Mouse (Mus musculus) liver, embryonic 14.5 days (tissue): ENCODE measurements around the gene Smim22. TPM values are rescaled to one million over a fixed set of nuclear protein-coding genes. Genes with fewer than 3 reads are reported as not detected.

Experiments used
- ATAC-seq: fragments of 200-750 bp; cut with Nextera tagmentation; 2 replicates; pipeline ENCODE4 v1.8.0; 2017; ENCODE audit warnings: moderate number of reproducible peaks, mild to moderate bottlenecking, moderate library complexity; ENCODE audit not compliant: insufficient read depth
- DNase-seq, 3 experiments: peaks; one replicate each; pipeline ENCODE4 v3.0.0-alpha.2; 2012 to 2013; ENCODE audit warnings: low read depth in 3 of 3, low spot score in 3 of 3
- H3K27ac ChIP-seq: fragments of 300-500 bp; sonication (generic); 2 replicates; pipeline ENCODE4 v1.5.1; 2014; ENCODE audit warnings: moderate library complexity, mild to moderate bottlenecking, control low read depth, inconsistent platforms
- H3K27me3 ChIP-seq: fragments of 300-500 bp; sonication (generic); 2 replicates; pipeline ENCODE4 v1.6.1; 2014; ENCODE audit warnings: mild to moderate bottlenecking, low read length, moderate library complexity; ENCODE audit not compliant: control insufficient read depth, insufficient read depth
- H3K36me3 ChIP-seq: fragments of 300-500 bp; sonication (generic); replicated peaks from 2 replicates; pipeline ENCODE4 v1.6.1; 2014; ENCODE audit warnings: low read depth; ENCODE audit not compliant: control insufficient read depth, insufficient read depth
- H3K4me1 ChIP-seq, 2 experiments: fragments of 200-500 bp in 1 of 2; fragments of 300-500 bp in 1 of 2; sonication (generic) in 1 of 2; replicated peaks; 2 replicates each; pipeline ENCODE4 v1.6.1; 2012 to 2014; ENCODE audit warnings: antibody characterized with exemption in 1 of 2, inconsistent platforms in 1 of 2, low read length in 1 of 2; ENCODE audit not compliant: control insufficient read depth in 2 of 2, insufficient read depth in 2 of 2
- H3K4me2 ChIP-seq: fragments of 300-500 bp; sonication (generic); 2 replicates; pipeline ENCODE4 v1.6.1; 2014; ENCODE audit warnings: low read depth, mild to moderate bottlenecking, control low read depth, moderate library complexity
- H3K4me3 ChIP-seq, 2 experiments: fragments of 200-500 bp in 1 of 2; fragments of 300-500 bp in 1 of 2; sonication (generic) in 1 of 2; 2 replicates each; pipeline ENCODE4 v1.5.1; 2012 to 2014; ENCODE audit warnings: low read depth in 2 of 2, low read length in 2 of 2, mild to moderate bottlenecking in 2 of 2, control low read depth in 1 of 2, inconsistent platforms in 1 of 2, moderate library complexity in 1 of 2; ENCODE audit not compliant: insufficient read depth in 1 of 2
- H3K9ac ChIP-seq: fragments of 300-500 bp; sonication (generic); replicated peaks from 2 replicates; pipeline ENCODE4 v1.6.1; 2014; ENCODE audit warnings: mild to moderate bottlenecking, control low read depth, moderate library complexity
- H3K9me3 ChIP-seq: fragments of 300-500 bp; sonication (generic); 2 replicates; pipeline ENCODE4 v1.6.1; 2016; ENCODE audit warnings: low read length, mixed read lengths; ENCODE audit not compliant: control insufficient read depth
- CTCF ChIP-seq: IDR thresholded peaks from 2 replicates; pipeline ENCODE4 v1.5.1; 2016; ENCODE audit warnings: antibody characterized with exemption, low read depth, control low read depth
- EP300 ChIP-seq: IDR thresholded peaks from 2 replicates; pipeline ENCODE4 v1.6.1; 2016; ENCODE audit warnings: antibody characterized with exemption, low read depth
- WGBS: fragments of 180-500 bp; shearing (Covaris S2); extraction: QIAGEN DNeasy Blood & Tissue Kit; methylation state at CpG from one replicate; pipeline ENCODE4 v1.1.7; 2014; ENCODE audit not compliant: insufficient replicate concordance; 5-methylcytosine and 5-hydroxymethylcytosine counted together
- polyA plus RNA-seq, 2 experiments: library from polyadenylated mRNA; depleted of rRNA in 1 of 2; stranded (reverse) in 1 of 2; unstranded in 1 of 2; fragments of >200 nt; fragmentation: Nextera tagmentation in 1 of 2; extraction: Ambion mirVana in 1 of 2; gene quantifications; 2 replicates each; pipeline versions ENCODE4 v1.2.1 to v1.2.3; 2012 to 2014

The Smim22 gene
- 9.1 and 9.7 TPM in 2 replicates for polyA plus RNA-seq (2012; rRNA removed)
- 4.5 and 7.8 TPM in 2 replicates for polyA plus RNA-seq (2014; fragmentation: Nextera tagmentation; extraction: Ambion mirVana)

DNA sequence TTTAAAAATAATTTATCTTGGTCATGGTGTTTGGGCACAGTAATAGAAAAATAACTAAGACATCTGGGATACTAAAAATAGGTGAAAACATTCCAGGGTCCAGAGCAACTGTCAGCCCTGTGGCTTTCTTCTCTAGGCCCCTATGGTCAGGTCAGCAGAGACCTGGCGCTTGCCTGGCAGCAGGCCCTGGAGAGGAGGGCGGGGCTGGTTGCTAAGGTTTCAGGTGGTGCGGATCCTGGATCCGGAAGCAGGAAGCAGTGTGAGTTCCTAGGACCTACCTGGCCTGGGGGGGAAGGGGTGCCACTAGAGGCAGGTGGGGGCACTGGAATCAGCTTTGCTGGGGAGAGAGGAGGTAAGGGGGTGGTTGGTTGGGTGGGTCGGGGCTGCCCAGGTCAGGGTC lies at the start of gene Smim22:
TSS of gene Smim22 (plus strand) at position 222 of the 400 bp plus-strand sequence.
- Histone ChIP-seq H3K27me3 (no peaks in the 10 kb centered on the region), H3K4me2 (peak within 1 kb of the TSS; percentile 16; the same call in 1 of the 2 replicates), H3K27ac (no peak within 1 kb of the TSS), H3K9me3 (no peaks in the 10 kb centered on the region), H3K36me3 (no peaks in the 10 kb centered on the region), H3K9ac (no peak within 1 kb of the TSS), H3K4me3 (no peak within 1 kb of the TSS), H3K4me1 (peaks cover 3 to 12% of the 10 kb centered on the region in 2 experiments; a peak in 3 of 4 replicates)
- WGBS = 71% methylated on average over 5 of the region's 5 CpGs
- DNase-seq (no peak), ATAC-seq (peak; percentile 24; the same call in 1 of the 2 replicates)
- no peak for TF ChIP-seq CTCF
- no peak for TF ChIP-seq EP300

DNA sequence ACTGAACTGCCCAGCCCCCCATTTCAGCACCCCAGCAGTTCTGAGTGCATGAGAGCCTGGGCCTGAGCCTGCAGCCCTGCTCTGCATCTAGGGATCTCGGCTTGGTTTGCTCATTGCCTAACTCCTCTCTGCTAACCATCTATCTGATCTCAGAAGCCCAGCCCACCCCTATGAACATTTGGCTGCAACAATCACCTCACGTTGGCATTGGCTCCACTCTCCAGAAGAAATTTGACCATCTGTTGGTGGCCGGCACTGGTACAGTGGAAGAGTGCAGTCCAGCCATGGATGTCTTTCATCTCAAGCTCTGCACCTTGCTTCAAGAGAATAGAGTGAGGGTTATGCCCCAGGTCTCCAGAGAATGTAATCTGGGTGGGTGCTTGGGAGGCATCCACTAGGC lies 49.6 kb upstream of the Smim22 start:
- no peak overlapping the region for H3K4me2 ChIP-seq
- H3K4me3 ChIP-seq = no peak overlapping the region
- peaks cover 0 to 4% of the 10 kb centered on the region in 2 experiments; a peak in 2 of 4 replicates for H3K4me1 ChIP-seq
- no peak for DNase-seq
- H3K9me3 ChIP-seq = no peaks in the 10 kb centered on the region
- H3K9ac ChIP-seq = no peak overlapping the region
- no peak overlapping the region for H3K27ac ChIP-seq
- no peaks in the 10 kb centered on the region; the same call in 1 of the 2 replicates for H3K36me3 ChIP-seq
- no peak for ATAC-seq
- TF ChIP-seq EP300 (no peak), CTCF (no peak)
- WGBS = 82% methylated on average over 3 of the region's 3 CpGs
- H3K27me3 ChIP-seq = no peaks in the 10 kb centered on the region

DNA sequence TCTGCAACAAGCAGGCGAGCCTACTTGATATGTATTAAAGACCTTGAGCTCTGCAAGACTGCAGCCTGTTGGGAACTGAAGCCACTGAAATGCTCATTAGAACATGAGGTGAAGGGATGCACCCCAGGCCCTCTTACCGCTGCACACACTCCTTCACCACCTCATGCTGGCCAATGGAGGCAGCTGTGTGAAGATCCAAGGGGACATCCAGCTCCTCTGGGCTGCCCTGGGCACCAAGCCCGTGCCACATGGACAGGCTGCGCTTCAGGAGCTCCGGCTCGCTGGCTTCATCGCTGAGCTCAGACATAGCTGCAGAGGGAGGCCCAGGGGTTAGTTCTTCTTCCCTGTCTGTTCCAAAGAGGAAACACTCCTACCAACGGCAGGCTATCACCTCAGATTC lies 46.8 kb upstream of the Smim22 start:
- Histone ChIP-seq H3K4me1 (peaks cover 0 to 8% of the 10 kb centered on the region in 2 experiments), H3K9ac (no peak overlapping the region), H3K27me3 (no peaks in the 10 kb centered on the region), H3K27ac (no peak overlapping the region), H3K36me3 (no peaks in the 10 kb centered on the region; the same call in 1 of the 2 replicates), H3K4me3 (no peak overlapping the region), H3K9me3 (no peaks in the 10 kb centered on the region), H3K4me2 (no peak overlapping the region)
- DNase-seq = no peak
- TF ChIP-seq EP300 = no peak
- TF ChIP-seq CTCF = no peak
- no peak for ATAC-seq
- WGBS = 71% methylated on average over 8 of the region's 8 CpGs

GRCm38 (mm10) chr16:4963346-4963745 lies 43.7 kb upstream of the Smim22 start:
- no peak for TF ChIP-seq EP300
- no peak for TF ChIP-seq CTCF

DNA sequence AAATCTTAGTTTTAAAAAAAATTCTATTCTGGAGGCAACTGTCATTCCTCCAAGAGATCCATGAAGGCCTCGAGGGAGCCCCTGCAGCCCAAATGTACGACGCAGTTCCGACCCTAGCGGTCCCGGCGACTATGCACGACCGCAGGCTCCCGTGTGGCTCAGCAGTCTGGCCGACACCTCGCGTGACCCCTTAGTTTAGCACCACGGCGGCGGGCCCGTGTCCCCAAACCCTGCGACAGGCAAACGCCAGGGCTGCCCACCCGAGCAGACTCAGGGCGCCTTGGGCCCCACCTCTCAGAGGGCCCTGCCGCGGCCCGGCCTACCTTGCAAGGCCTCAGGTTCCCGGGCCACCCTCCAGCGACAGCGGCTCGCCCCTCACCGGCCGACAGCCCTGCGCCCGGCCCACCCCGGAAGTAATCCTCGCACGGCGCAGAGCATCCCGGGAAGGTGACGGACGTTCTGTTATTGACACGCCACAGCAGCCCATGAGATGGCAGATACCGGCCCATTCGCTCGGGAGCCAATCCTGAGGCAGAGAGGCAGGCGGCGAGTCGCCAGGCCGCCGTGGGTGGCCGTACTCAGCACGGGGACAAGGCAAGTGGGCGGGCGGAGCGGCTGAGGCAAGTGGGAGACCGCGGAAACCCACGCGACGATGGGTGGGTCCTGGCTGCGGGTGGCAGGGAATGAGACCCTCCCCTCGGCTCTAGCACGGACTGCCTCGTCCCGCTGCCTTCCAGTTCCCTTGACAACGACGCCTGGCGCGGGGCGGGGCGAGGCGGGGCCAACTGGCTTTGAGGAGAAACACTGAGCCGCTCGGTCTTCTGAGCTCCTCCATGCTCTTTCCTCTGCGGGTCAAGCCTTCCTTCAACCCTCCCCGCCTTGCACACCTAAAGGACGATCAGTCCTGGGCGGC lies 43.0 kb upstream of the Smim22 start, which contains the start of gene Anks3:
TSS of gene Anks3 (minus strand) at position 409 of the 913 bp plus-strand sequence.
- no peaks in the 10 kb centered on the region for H3K36me3 ChIP-seq
- ATAC-seq (peak; percentile 98), DNase-seq (peak; percentile 85 to 87 (median 87))
- TF ChIP-seq CTCF (no peak), EP300 (no peak)
- peaks cover 0 to 11% of the 10 kb centered on the region in 2 experiments for H3K4me1 ChIP-seq
- no peaks in the 10 kb centered on the region for H3K27me3 ChIP-seq
- peak within 1 kb of the TSS; percentile 72 to 81 for H3K4me3 ChIP-seq
- peak within 1 kb of the TSS; percentile 51 for H3K27ac ChIP-seq
- H3K9ac ChIP-seq = peak within 1 kb of the TSS; percentile 71
- H3K9me3 ChIP-seq = no peaks in the 10 kb centered on the region
- H3K4me2 ChIP-seq = peak within 1 kb of the TSS; percentile 85
- under 1% methylated on average over 76 of the region's 76 CpGs for WGBS

More at GRCm38 (mm10) chr16:4963346-4963745, 43.7 kb upstream of the Smim22 start:
- Histone ChIP-seq H3K4me2 (peak overlapping the region; percentile 85), H3K4me3 (peak overlapping the region; percentile 72 to 81), H3K36me3 (no peaks in the 10 kb centered on the region), H3K27me3 (no peaks in the 10 kb centered on the region), H3K4me1 (peaks cover 0 to 11% of the 10 kb centered on the region in 2 experiments), H3K9ac (peak overlapping the region; percentile 71), H3K27ac (no peak overlapping the region), H3K9me3 (no peaks in the 10 kb centered on the region)
- ATAC-seq (no peak), DNase-seq (no peak)
- 30% methylated on average over 9 of the region's 9 CpGs for WGBS
